Mouse (Mus musculus): Measurements from ENCODE around the gene Grik3.

The Grik3 gene

GRCm38 (mm10) chr4:125718429-125719140 is 228.1 kb downstream of the Grik3 start:
- DNase-seq (ENCODE audit: low read depth, low spot score): peak; percentile 24

GRCm38 (mm10) chr4:125726241-125726640 is 235.7 kb downstream of the Grik3 start:
- DNase-seq (ENCODE audit: low read depth, low spot score): peak; percentile 71

- peak; percentile 40 for DNase-seq (ENCODE audit: low read depth, low spot score)
These were observed 236.5 kb downstream of the Grik3 start for GRCm38 (mm10) chr4:125727030-125727429.

GRCm38 (mm10) chr4:125727626-125728025 is 237.1 kb downstream of the Grik3 start:
- DNase-seq (ENCODE audit: low read depth, low spot score): no peak

GRCm38 (mm10) chr4:125728091-125728863 is 237.8 kb downstream of the Grik3 start:
- DNase-seq (ENCODE audit: low read depth, low spot score): peak; percentile 86

GRCm38 (mm10) chr4:125729305-125730220 is 239.1 kb downstream of the Grik3 start:
- peak; percentile 97 for DNase-seq (ENCODE audit: low read depth, low spot score)

- no peak for DNase-seq (ENCODE audit: low read depth, low spot score)
These were observed 240.3 kb downstream of the Grik3 start for GRCm38 (mm10) chr4:125730751-125731150.

GRCm38 (mm10) chr4:125736783-125737182 is 246.3 kb downstream of the Grik3 start:
- DNase-seq (ENCODE audit: low read depth, low spot score): peak; percentile 30

GRCm38 (mm10) chr4:125738825-125739224 is 248.3 kb downstream of the Grik3 start:
- no peak for DNase-seq (ENCODE audit: low read depth, low spot score)

GRCm38 (mm10) chr4:125742162-125742571 is 251.7 kb downstream of the Grik3 start:
- no peak for DNase-seq (ENCODE audit: low read depth, low spot score)

- DNase-seq (ENCODE audit: low read depth, low spot score): no peak
These were observed 255.4 kb downstream of the Grik3 start for GRCm38 (mm10) chr4:125745902-125746301.

GRCm38 (mm10) chr4:125756393-125756792 is 265.9 kb downstream of the Grik3 start:
- no peak for DNase-seq (ENCODE audit: low read depth, low spot score)

GRCm38 (mm10) chr4:125760326-125760725 is 269.8 kb downstream of the Grik3 start:
- DNase-seq (ENCODE audit: low read depth, low spot score): no peak

- peak; percentile 25 for DNase-seq (ENCODE audit: low read depth, low spot score)
These were observed 272.6 kb downstream of the Grik3 start for GRCm38 (mm10) chr4:125763056-125763455.
